Mouse (Mus musculus): ENCODE results near the gene Zscan5b. TPM values are rescaled to one million over a fixed set of nuclear protein-coding genes. Genes with fewer than 3 reads are reported as not detected.

Zscan5b gene
- polyA plus RNA-seq, 1 experiment from 2014 or later: not detected

GRCm38 (mm10) chr7:6186176-6186575 lies 35.9 kb upstream of the Zscan5b start:
- 91% methylated on average over 2 of the region's 2 CpGs for WGBS
- no peak for ATAC-seq (replicated peaks; ENCODE audit: extremely low read depth, insufficient read depth, low FRiP score)
- H3K4me3 ChIP-seq (ENCODE audit: low read length): no peak overlapping the region

GRCm38 (mm10) chr7:6186756-6187155 lies 35.3 kb upstream of the Zscan5b start:
- H3K4me1 ChIP-seq (ENCODE audit: control insufficient read depth, insufficient read depth, low read length): peaks cover 12% of the 10 kb centered on the region; the same call in 1 of the 2 replicates
- H3K9me3 ChIP-seq (replicated peaks; ENCODE audit: control insufficient read depth, low read length): no peaks in the 10 kb centered on the region
- ATAC-seq (replicated peaks; ENCODE audit: extremely low read depth, insufficient read depth, low FRiP score): no peak
- no peak overlapping the region for H3K9ac ChIP-seq (ENCODE audit: low read length)
- H3K4me2 ChIP-seq (ENCODE audit: low read depth, low read length): no peak overlapping the region
- 88% methylated on average over 2 of the region's 2 CpGs for WGBS
- H3K27ac ChIP-seq (ENCODE audit: low read length): no peak overlapping the region
- H3K4me3 ChIP-seq (ENCODE audit: low read length): no peak overlapping the region
- H3K36me3 ChIP-seq (ENCODE audit: control insufficient read depth, insufficient read depth): peaks cover 31% of the 10 kb centered on the region
- no peaks in the 10 kb centered on the region for H3K27me3 ChIP-seq (ENCODE audit: control insufficient read depth, insufficient read depth, low read length)

More at GRCm38 (mm10) chr7:6186176-6186575, 35.9 kb upstream of the Zscan5b start:
- H3K4me1 ChIP-seq (ENCODE audit: control insufficient read depth, insufficient read depth, low read length): peaks cover 12% of the 10 kb centered on the region; the same call in 1 of the 2 replicates
- no peak overlapping the region for H3K27ac ChIP-seq (ENCODE audit: low read length)
- H3K4me2 ChIP-seq (ENCODE audit: low read depth, low read length): no peak overlapping the region
- no peaks in the 10 kb centered on the region for H3K9me3 ChIP-seq (replicated peaks; ENCODE audit: control insufficient read depth, low read length)
- H3K27me3 ChIP-seq (ENCODE audit: control insufficient read depth, insufficient read depth, low read length): no peaks in the 10 kb centered on the region
- H3K9ac ChIP-seq (ENCODE audit: low read length): no peak overlapping the region
- H3K36me3 ChIP-seq (ENCODE audit: control insufficient read depth, insufficient read depth): peaks cover 31% of the 10 kb centered on the region

DNA sequence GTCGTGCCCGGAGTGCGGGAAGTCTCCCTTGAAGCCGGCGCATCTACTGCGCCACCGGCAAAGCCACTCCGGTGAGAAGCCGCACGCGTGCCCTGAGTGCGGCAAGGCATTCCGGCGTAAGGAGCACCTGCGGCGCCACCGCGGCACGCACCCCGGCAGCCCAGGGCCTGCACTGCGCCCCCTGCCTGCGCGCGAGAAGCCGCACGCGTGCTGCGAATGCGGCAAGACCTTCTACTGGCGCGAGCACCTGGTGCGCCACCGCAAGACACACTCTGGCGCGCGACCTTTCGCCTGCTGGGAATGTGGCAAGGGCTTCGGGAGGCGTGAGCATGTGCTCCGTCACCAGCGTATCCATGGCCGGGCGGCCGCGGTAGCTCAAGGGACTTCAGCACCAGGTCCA lies 32.5 kb upstream of the Zscan5b start:
- Histone ChIP-seq H3K4me3 (ENCODE audit: low read length) (no peak overlapping the region), H3K9me3 (replicated peaks; ENCODE audit: control insufficient read depth, low read length) (no peaks in the 10 kb centered on the region), H3K27me3 (ENCODE audit: control insufficient read depth, insufficient read depth, low read length) (no peaks in the 10 kb centered on the region), H3K9ac (ENCODE audit: low read length) (no peak overlapping the region), H3K4me1 (ENCODE audit: control insufficient read depth, insufficient read depth, low read length) (0 out of 2 replicates have a peak, but pooled peaks cover 4% of the 10 kb centered on the region), H3K36me3 (ENCODE audit: control insufficient read depth, insufficient read depth) (peaks cover 31% of the 10 kb centered on the region), H3K4me2 (ENCODE audit: low read depth, low read length) (no peak overlapping the region), H3K27ac (ENCODE audit: low read length) (no peak overlapping the region)
- 0 out of 2 replicates have a peak, but pooled peaks have one; percentile 16 for ATAC-seq (replicated peaks; ENCODE audit: extremely low read depth, insufficient read depth, low FRiP score)
- 44% methylated on average over 45 of the region's 45 CpGs for WGBS

GRCm38 (mm10) chr7:6191376-6191775 lies 30.7 kb upstream of the Zscan5b start:
- H3K4me1 ChIP-seq (ENCODE audit: control insufficient read depth, insufficient read depth, low read length): no peaks in the 10 kb centered on the region
- ATAC-seq (replicated peaks; ENCODE audit: extremely low read depth, insufficient read depth, low FRiP score): 0 out of 2 replicates have a peak, but pooled peaks have one; percentile 32
- no peak overlapping the region for H3K9ac ChIP-seq (ENCODE audit: low read length)
- H3K27me3 ChIP-seq (ENCODE audit: control insufficient read depth, insufficient read depth, low read length): no peaks in the 10 kb centered on the region
- no peaks in the 10 kb centered on the region for H3K9me3 ChIP-seq (replicated peaks; ENCODE audit: control insufficient read depth, low read length)
- H3K4me3 ChIP-seq (ENCODE audit: low read length): no peak overlapping the region
- H3K36me3 ChIP-seq (ENCODE audit: control insufficient read depth, insufficient read depth): peaks cover 28% of the 10 kb centered on the region
- WGBS: 29% methylated on average over 3 of the region's 3 CpGs
- no peak overlapping the region for H3K27ac ChIP-seq (ENCODE audit: low read length)
- H3K4me2 ChIP-seq (ENCODE audit: low read depth, low read length): no peak overlapping the region

DNA sequence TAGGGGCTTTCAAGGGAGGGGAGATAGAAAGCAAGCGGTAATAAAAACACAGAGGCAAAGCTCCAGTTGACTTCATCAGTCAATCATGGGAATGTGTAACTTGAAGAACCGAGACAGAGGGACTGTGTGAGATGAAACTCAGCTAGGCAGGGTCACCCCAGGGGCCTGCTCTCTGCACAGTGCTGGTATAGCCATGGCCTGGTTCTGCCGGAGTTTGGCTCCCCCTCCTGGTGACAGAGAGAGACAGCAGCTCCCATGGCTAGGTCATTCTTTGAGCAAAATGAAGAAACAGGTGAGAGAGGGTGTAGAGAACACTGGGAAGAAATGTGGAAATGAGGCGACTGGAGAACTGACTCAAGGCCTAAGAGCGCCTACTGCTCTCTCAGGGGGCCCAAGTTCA lies 27.9 kb upstream of the Zscan5b start:
- Histone ChIP-seq H3K4me1 (ENCODE audit: control insufficient read depth, insufficient read depth, low read length) (no peaks in the 10 kb centered on the region), H3K9me3 (replicated peaks; ENCODE audit: control insufficient read depth, low read length) (no peaks in the 10 kb centered on the region), H3K27ac (ENCODE audit: low read length) (no peak overlapping the region), H3K4me3 (ENCODE audit: low read length) (no peak overlapping the region), H3K27me3 (ENCODE audit: control insufficient read depth, insufficient read depth, low read length) (0 out of 2 replicates have a peak, but pooled peaks cover 2% of the 10 kb centered on the region), H3K4me2 (ENCODE audit: low read depth, low read length) (no peak overlapping the region), H3K9ac (ENCODE audit: low read length) (no peak overlapping the region), H3K36me3 (ENCODE audit: control insufficient read depth, insufficient read depth) (peaks cover 8% of the 10 kb centered on the region)
- 0 out of 2 replicates have a peak, but pooled peaks have one; percentile 34 for ATAC-seq (replicated peaks; ENCODE audit: extremely low read depth, insufficient read depth, low FRiP score)
- WGBS: 15% methylated on average over 5 of the region's 5 CpGs

GRCm38 (mm10) chr7:6195777-6196176 lies 26.3 kb upstream of the Zscan5b start:
- Histone ChIP-seq H3K4me2 (ENCODE audit: low read depth, low read length) (no peak overlapping the region), H3K27ac (ENCODE audit: low read length) (no peak overlapping the region), H3K4me3 (ENCODE audit: low read length) (no peak overlapping the region), H3K4me1 (ENCODE audit: control insufficient read depth, insufficient read depth, low read length) (no peaks in the 10 kb centered on the region), H3K9ac (ENCODE audit: low read length) (no peak overlapping the region), H3K36me3 (ENCODE audit: control insufficient read depth, insufficient read depth) (no peaks in the 10 kb centered on the region), H3K27me3 (ENCODE audit: control insufficient read depth, insufficient read depth, low read length) (0 out of 2 replicates have a peak, but pooled peaks cover 2% of the 10 kb centered on the region), H3K9me3 (replicated peaks; ENCODE audit: control insufficient read depth, low read length) (no peaks in the 10 kb centered on the region)
- WGBS: 30% methylated on average over 2 of the region's 2 CpGs
- ATAC-seq (replicated peaks; ENCODE audit: extremely low read depth, insufficient read depth, low FRiP score): no peak

DNA sequence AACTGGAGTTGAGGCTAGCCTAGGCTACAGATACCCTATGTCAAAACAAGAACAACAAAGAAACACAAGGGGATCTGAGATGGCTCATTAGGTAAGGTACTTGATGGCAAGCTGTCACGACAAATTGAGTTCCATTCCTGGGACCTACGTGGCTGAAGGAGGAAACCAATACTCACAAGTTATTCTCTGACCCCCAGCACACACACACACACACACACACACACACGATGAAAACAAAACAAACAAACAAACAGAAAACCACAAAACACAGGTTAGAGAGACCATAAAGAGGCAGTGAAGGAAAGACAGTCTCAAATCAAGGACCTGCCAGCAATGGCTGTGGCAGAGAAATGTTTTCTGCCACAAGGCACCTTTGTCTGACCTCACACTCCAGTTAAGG lies 25.3 kb upstream of the Zscan5b start, which contains the start of gene Galp:
Gene Galp (plus strand): TSS at position 301 of the 400 bp plus-strand sequence.
- WGBS: 46% methylated on average over 3 of the region's 3 CpGs
- Histone ChIP-seq H3K4me2 (ENCODE audit: low read depth, low read length) (no peak within 1 kb of the TSS), H3K27me3 (ENCODE audit: control insufficient read depth, insufficient read depth, low read length) (0 out of 2 replicates have a peak, but pooled peaks cover 2% of the 10 kb centered on the region), H3K27ac (ENCODE audit: low read length) (no peak within 1 kb of the TSS), H3K9me3 (replicated peaks; ENCODE audit: control insufficient read depth, low read length) (no peaks in the 10 kb centered on the region), H3K9ac (ENCODE audit: low read length) (no peak within 1 kb of the TSS), H3K4me3 (ENCODE audit: low read length) (no peak within 1 kb of the TSS), H3K36me3 (ENCODE audit: control insufficient read depth, insufficient read depth) (no peaks in the 10 kb centered on the region), H3K4me1 (ENCODE audit: control insufficient read depth, insufficient read depth, low read length) (no peaks in the 10 kb centered on the region)
- no peak for ATAC-seq (replicated peaks; ENCODE audit: extremely low read depth, insufficient read depth, low FRiP score)

- H3K27me3 ChIP-seq (ENCODE audit: control insufficient read depth, insufficient read depth, low read length): no peaks in the 10 kb centered on the region
- no peak overlapping the region for H3K9ac ChIP-seq (ENCODE audit: low read length)
- no peaks in the 10 kb centered on the region for H3K36me3 ChIP-seq (ENCODE audit: control insufficient read depth, insufficient read depth)
- 69% methylated on average over 3 of the region's 3 CpGs for WGBS
- no peak for ATAC-seq (replicated peaks; ENCODE audit: extremely low read depth, insufficient read depth, low FRiP score)
- H3K4me3 ChIP-seq (ENCODE audit: low read length): no peak overlapping the region
- H3K4me1 ChIP-seq (ENCODE audit: control insufficient read depth, insufficient read depth, low read length): no peaks in the 10 kb centered on the region
- no peak overlapping the region for H3K4me2 ChIP-seq (ENCODE audit: low read depth, low read length)
- H3K27ac ChIP-seq (ENCODE audit: low read length): no peak overlapping the region
- H3K9me3 ChIP-seq (replicated peaks; ENCODE audit: control insufficient read depth, low read length): no peaks in the 10 kb centered on the region
Observed at GRCm38 (mm10) chr7:6204200-6204599, 17.9 kb upstream of the Zscan5b start.

DNA sequence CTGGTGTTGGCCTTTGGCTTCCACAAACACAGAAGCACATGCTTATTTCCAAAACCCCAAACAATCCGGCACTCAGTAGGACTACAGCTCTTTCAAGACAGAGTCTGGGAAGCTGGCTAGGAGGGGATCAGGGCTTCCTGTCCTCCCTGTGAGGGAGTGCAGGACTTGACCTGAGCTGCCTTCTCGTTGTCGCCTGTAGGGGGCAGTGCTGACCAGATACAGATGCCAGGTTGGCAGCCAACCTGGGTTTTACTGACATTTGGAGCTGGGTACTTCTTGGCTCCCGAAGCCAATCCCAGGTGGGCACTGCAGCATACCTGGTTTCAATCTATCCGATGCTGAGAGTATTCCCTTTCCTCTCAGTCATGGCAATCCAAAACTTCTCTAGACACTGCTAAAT lies 8.9 kb upstream of the Zscan5b start:
- Histone ChIP-seq H3K4me3 (ENCODE audit: low read length) (no peak overlapping the region), H3K27me3 (ENCODE audit: control insufficient read depth, insufficient read depth, low read length) (no peaks in the 10 kb centered on the region), H3K4me2 (ENCODE audit: low read depth, low read length) (no peak overlapping the region), H3K4me1 (ENCODE audit: control insufficient read depth, insufficient read depth, low read length) (no peaks in the 10 kb centered on the region), H3K36me3 (ENCODE audit: control insufficient read depth, insufficient read depth) (no peaks in the 10 kb centered on the region), H3K9ac (ENCODE audit: low read length) (no peak overlapping the region), H3K27ac (ENCODE audit: low read length) (no peak overlapping the region), H3K9me3 (replicated peaks; ENCODE audit: control insufficient read depth, low read length) (peaks cover 9% of the 10 kb centered on the region)
- 38% methylated on average over 5 of the region's 5 CpGs for WGBS
- no peak for ATAC-seq (replicated peaks; ENCODE audit: extremely low read depth, insufficient read depth, low FRiP score)
